Mouse (Mus musculus) spleen, adult 2 months (tissue): Measurements from ENCODE around the gene Oasl2. TPM values are rescaled to one million over a fixed set of nuclear protein-coding genes. Genes with fewer than 3 reads are reported as not detected.

ENCODE experiments used
- DNase-seq, 2 experiments: peaks; one replicate each; pipeline versions ENCODE4 v3.0.0 to v3.0.0-alpha.2; 2012 to 2021; ENCODE audit warnings: low spot score in 2 of 2, low read depth in 1 of 2
- H3K27ac ChIP-seq: fragments of 200-500 bp; 2 replicates; pipeline ENCODE4 v1.5.1; 2012; ENCODE audit warnings: low read length, inconsistent platforms; ENCODE audit not compliant: insufficient read depth
- H3K27me3 ChIP-seq: fragments of 200-500 bp; 2 replicates; pipeline ENCODE4 v1.6.1; 2012; ENCODE audit warnings: mild to moderate bottlenecking, moderate library complexity, low read length, inconsistent platforms; ENCODE audit not compliant: control insufficient read depth, insufficient read depth
- H3K36me3 ChIP-seq: fragments of 200-500 bp; 2 replicates; pipeline ENCODE4 v1.6.1; 2012; ENCODE audit warnings: mild to moderate bottlenecking, low read length, inconsistent platforms; ENCODE audit not compliant: control insufficient read depth, insufficient read depth
- H3K4me1 ChIP-seq: fragments of 200-500 bp; 2 replicates; pipeline ENCODE4 v1.6.1; 2011; ENCODE audit warnings: inconsistent platforms; ENCODE audit not compliant: control insufficient read depth, insufficient read depth, insufficient read length
- H3K4me3 ChIP-seq: fragments of 200-500 bp; 2 replicates; pipeline ENCODE4 v1.5.1; 2011; ENCODE audit warnings: mild to moderate bottlenecking, inconsistent platforms; ENCODE audit not compliant: insufficient read depth, insufficient read length; ENCODE audit errors: extremely low read depth
- CTCF ChIP-seq: fragments of 200-500 bp; IDR thresholded peaks from 2 replicates; pipeline ENCODE4 v1.5.1; 2011; ENCODE audit warnings: mild to moderate bottlenecking, inconsistent platforms; ENCODE audit not compliant: insufficient read depth, insufficient read length, insufficient replicate concordance; ENCODE audit errors: extremely low read depth
- POLR2A ChIP-seq: fragments of 200-500 bp; IDR thresholded peaks from 2 replicates; pipeline ENCODE4 v1.6.1; 2011; ENCODE audit warnings: low read depth, low read length, inconsistent platforms
- WGBS: fragments of 180-500 bp; shearing (Covaris S2); methylation state at CpG from one replicate; pipeline ENCODE4 v1.1.7; 2018; 5-methylcytosine and 5-hydroxymethylcytosine counted together
- polyA plus RNA-seq: library from polyadenylated mRNA; depleted of rRNA; stranded (reverse); fragments of >200 nt; gene quantifications from 2 replicates; pipeline ENCODE4 v1.2.3, GENCODE M21; 2012; rRNA removed

Oasl2 gene
- polyA plus RNA-seq, 1 experiment = 5.8 TPM

GRCm38 (mm10) chr5:114953326-114953725 lies 56.6 kb downstream of the Oasl2 start:
- Histone ChIP-seq H3K27me3 (no peaks in the 10 kb centered on the region), H3K36me3 (peaks cover 8% of the 10 kb centered on the region), H3K4me1 (no peaks in the 10 kb centered on the region), H3K27ac (no peak overlapping the region), H3K4me3 (no peak overlapping the region)
- 87% methylated on average over 14 of the region's 14 CpGs for WGBS
- DNase-seq = no peak
- TF ChIP-seq CTCF (no peak), POLR2A (no peak)

GRCm38 (mm10) chr5:114958069-114958468 lies 61.3 kb downstream of the Oasl2 start:
- WGBS = 86% methylated on average over 5 of the region's 5 CpGs
- no peaks in the 10 kb centered on the region for H3K36me3 ChIP-seq
- H3K4me3 ChIP-seq = no peak overlapping the region
- TF ChIP-seq CTCF (no peak), POLR2A (no peak)
- H3K27me3 ChIP-seq = no peaks in the 10 kb centered on the region
- H3K4me1 ChIP-seq = no peaks in the 10 kb centered on the region
- H3K27ac ChIP-seq = no peak overlapping the region
- DNase-seq = no peak

Other genes starting within 250 kb of the Oasl2 start
- gene Trpv4, start 238.5 kb upstream of the Oasl2 start, polyA plus RNA-seq = 4.2 and 5.3 TPM in 2 replicates
- 134 and 163 TPM in 2 replicates for gene Gltp, start 206.0 kb upstream of the Oasl2 start, polyA plus RNA-seq
- gene Tchp, start 189.2 kb upstream of the Oasl2 start, polyA plus RNA-seq = 14.1 and 14.5 TPM in 2 replicates
- gene Ankrd13a, start 122.3 kb upstream of the Oasl2 start, polyA plus RNA-seq = 69.3 and 84.0 TPM in 2 replicates
- gene Git2, start 121.4 kb upstream of the Oasl2 start, polyA plus RNA-seq = 71.6 and 92.1 TPM in 2 replicates
- 24.1 and 38.5 TPM in 2 replicates for gene 1500011B03Rik, start 73.5 kb upstream of the Oasl2 start, polyA plus RNA-seq
- 0.05 TPM in 1 of 2 replicates, not detected in the other for gene 4930519G04Rik, start 43.3 kb upstream of the Oasl2 start, polyA plus RNA-seq
- not detected in 2 replicates for gene Gm9936, start 38.3 kb upstream of the Oasl2 start, polyA plus RNA-seq
- gene Oasl1, start 26.3 kb downstream of the Oasl2 start, polyA plus RNA-seq = 10.1 and 12.6 TPM in 2 replicates
- gene 2210016L21Rik, start 45.2 kb downstream of the Oasl2 start, polyA plus RNA-seq = 17.9 and 19.3 TPM in 2 replicates
- gene Hnf1a, start 74.2 kb downstream of the Oasl2 start, polyA plus RNA-seq = 0.20 and 0.22 TPM in 2 replicates
- gene Sppl3, start 114.2 kb downstream of the Oasl2 start, polyA plus RNA-seq = 47.7 and 55.6 TPM in 2 replicates
- gene Gm10401, start 201.4 kb downstream of the Oasl2 start, polyA plus RNA-seq = not detected in 2 replicates
- gene Acads, start 222.4 kb downstream of the Oasl2 start, polyA plus RNA-seq = 30.6 and 33.4 TPM in 2 replicates
- gene Unc119b, start 238.0 kb downstream of the Oasl2 start, polyA plus RNA-seq = 38.7 and 44.4 TPM in 2 replicates